Mouse (Mus musculus): ENCODE results near the gene Elmo1.

GRCm38 (mm10) chr13:20537487-20537886, 447.1 kb downstream of the Elmo1 start:
- TF ChIP-seq CTCF (IDR thresholded peaks at IDR 0.05; ENCODE audit: low read depth), result no peak
- TF ChIP-seq EP300 (IDR thresholded peaks at IDR 0.05; ENCODE audit: low read depth), result no peak
